Mouse (Mus musculus): ENCODE data around the gene Gm42372. TPM values are rescaled to one million over a fixed set of nuclear protein-coding genes. Genes with fewer than 3 reads are reported as not detected.
A peak's percentile ranks its signal among the peaks of the same experiment; 100 is the strongest.

Gene Gm42372
- total and polyA plus RNA-seq, 2 experiments from 2014 or later: 9.0 to 48.8 TPM

DNA sequence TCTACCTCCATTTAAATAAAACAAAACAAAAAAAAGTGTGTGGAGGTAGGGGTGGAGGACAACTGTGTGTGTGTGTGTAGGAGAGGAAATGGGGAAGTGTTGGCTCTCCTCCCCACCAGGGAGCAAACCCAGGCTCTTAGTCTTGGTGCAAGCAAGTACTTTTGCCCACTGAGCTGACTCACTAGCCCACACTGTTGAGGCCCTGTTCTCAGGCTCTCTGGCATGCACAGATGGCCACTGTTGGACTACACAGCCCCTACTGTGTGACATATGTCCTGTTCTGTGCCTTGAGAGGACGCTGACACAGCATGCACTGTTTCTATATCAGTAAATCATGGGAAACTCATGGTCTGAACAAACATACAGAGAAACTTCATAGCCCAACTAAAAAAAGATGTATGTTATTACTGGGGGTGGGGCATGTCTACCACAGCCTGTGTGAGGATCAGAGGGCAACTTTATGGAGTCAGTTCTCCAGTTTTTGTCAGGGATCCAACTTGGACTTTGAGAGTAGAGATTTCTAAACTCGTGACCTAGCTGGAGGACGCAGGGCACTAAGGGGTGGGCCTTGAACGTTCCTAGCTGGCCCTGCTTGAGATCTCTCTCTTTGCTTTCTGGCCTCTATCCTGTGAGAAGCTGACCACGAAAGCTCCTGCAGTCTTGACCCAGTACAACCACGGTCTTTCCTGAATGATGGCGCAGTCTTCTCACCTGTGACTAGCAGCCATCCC is 20.5 kb downstream of the Gm42372 start:
- H3K4me2 ChIP-seq (ENCODE audit: low read depth, low read length, poor library complexity, severe bottlenecking): no peak overlapping the region
- H3K4me3 ChIP-seq (ENCODE audit: low read depth, low read length): no peak overlapping the region
- peaks cover 42% of the 10 kb centered on the region for H3K36me3 ChIP-seq (ENCODE audit: insufficient read depth, low read length)
- DNase-seq (ENCODE audit: low spot score): peak; percentile 22
- no peak overlapping the region for H3K9ac ChIP-seq (replicated peaks; ENCODE audit: low read length, poor library complexity, severe bottlenecking)
- 79% methylated on average over 7 of the region's 7 CpGs for WGBS
- ATAC-seq (ENCODE audit: low FRiP score): no peak
- H3K27me3 ChIP-seq (ENCODE audit: insufficient read depth, low read length): no peaks in the 10 kb centered on the region
- H3K4me1 ChIP-seq (ENCODE audit: insufficient read depth, low read length): no peaks in the 10 kb centered on the region
- H3K9me3 ChIP-seq (ENCODE audit: low read length): no peaks in the 10 kb centered on the region
- no peak for TF ChIP-seq CTCF (IDR thresholded peaks at IDR 0.05)
- H3K27ac ChIP-seq (ENCODE audit: low read depth, low read length): no peak overlapping the region

DNA sequence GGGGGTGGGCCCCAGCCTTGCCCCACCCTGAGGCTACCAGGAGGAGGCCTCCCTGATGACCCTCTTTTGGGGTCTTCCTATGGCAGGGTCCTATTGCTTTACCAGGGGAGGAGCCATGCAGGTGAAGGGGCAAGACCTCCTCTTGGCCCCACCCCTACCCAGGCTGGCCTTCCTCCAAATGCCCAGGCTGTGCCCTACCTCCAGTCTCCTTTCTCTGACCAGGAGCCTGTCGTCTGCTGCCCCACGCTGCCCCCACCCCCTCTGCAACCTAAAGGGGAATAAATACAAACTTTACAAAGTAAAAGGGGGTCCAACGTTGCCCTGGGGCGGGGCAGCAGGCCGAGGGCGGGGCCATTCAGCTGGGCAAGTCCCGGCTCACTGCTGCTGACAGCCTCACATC is 21.8 kb downstream of the Gm42372 start:
- no peak overlapping the region for H3K27ac ChIP-seq (ENCODE audit: low read depth, low read length)
- no peak overlapping the region for H3K4me2 ChIP-seq (ENCODE audit: low read depth, low read length, poor library complexity, severe bottlenecking)
- 91% methylated on average over 7 of the region's 7 CpGs for WGBS
- H3K27me3 ChIP-seq (ENCODE audit: insufficient read depth, low read length): no peaks in the 10 kb centered on the region
- TF ChIP-seq CTCF (IDR thresholded peaks at IDR 0.05): no peak
- H3K36me3 ChIP-seq (ENCODE audit: insufficient read depth, low read length): peaks cover 52% of the 10 kb centered on the region
- ATAC-seq (ENCODE audit: low FRiP score): no peak
- no peaks in the 10 kb centered on the region for H3K9me3 ChIP-seq (ENCODE audit: low read length)
- H3K4me1 ChIP-seq (ENCODE audit: insufficient read depth, low read length): no peaks in the 10 kb centered on the region
- H3K9ac ChIP-seq (replicated peaks; ENCODE audit: low read length, poor library complexity, severe bottlenecking): no peak overlapping the region
- no peak overlapping the region for H3K4me3 ChIP-seq (ENCODE audit: low read depth, low read length)
- no peak for DNase-seq (ENCODE audit: low spot score)

DNA sequence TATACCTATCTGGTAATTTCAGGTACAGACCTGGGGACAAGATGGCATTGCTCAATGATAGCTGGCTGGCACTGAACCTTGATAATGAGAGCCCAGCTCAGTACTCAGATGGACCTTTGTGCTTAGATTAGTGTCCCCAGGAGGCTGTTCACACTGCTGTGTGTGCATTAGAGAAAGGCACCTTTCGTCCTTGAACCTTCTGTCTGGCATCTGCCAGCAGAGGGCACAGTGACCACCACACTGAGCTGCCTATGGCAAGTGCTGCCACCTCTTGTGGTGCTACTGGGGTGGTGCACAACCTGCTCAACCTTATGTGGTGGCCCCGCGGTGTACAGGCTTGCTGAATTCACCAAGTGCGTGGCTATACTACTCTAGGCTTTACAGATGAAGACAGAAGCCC is 24.4 kb downstream of the Gm42372 start:
- H3K4me2 ChIP-seq (ENCODE audit: low read depth, low read length, poor library complexity, severe bottlenecking): no peak overlapping the region
- WGBS: 87% methylated on average over 4 of the region's 4 CpGs
- DNase-seq (ENCODE audit: low spot score): peak; percentile 66
- TF ChIP-seq CTCF (IDR thresholded peaks at IDR 0.05): peak; percentile 82
- H3K27ac ChIP-seq (ENCODE audit: low read depth, low read length): no peak overlapping the region
- no peaks in the 10 kb centered on the region for H3K4me1 ChIP-seq (ENCODE audit: insufficient read depth, low read length)
- no peak overlapping the region for H3K4me3 ChIP-seq (ENCODE audit: low read depth, low read length)
- peaks cover 68% of the 10 kb centered on the region for H3K36me3 ChIP-seq (ENCODE audit: insufficient read depth, low read length)
- ATAC-seq (ENCODE audit: low FRiP score): peak; percentile 36; the same call in 1 of the 2 replicates
- no peaks in the 10 kb centered on the region for H3K9me3 ChIP-seq (ENCODE audit: low read length)
- no peak overlapping the region for H3K9ac ChIP-seq (replicated peaks; ENCODE audit: low read length, poor library complexity, severe bottlenecking)
- no peaks in the 10 kb centered on the region for H3K27me3 ChIP-seq (ENCODE audit: insufficient read depth, low read length)

GRCm38 (mm10) chr7:17009326-17010009 is 26.6 kb downstream of the Gm42372 start:
- DNase-seq (ENCODE audit: low spot score): no peak
- H3K4me2 ChIP-seq (ENCODE audit: low read depth, low read length, poor library complexity, severe bottlenecking): no peak overlapping the region
- H3K4me1 ChIP-seq (ENCODE audit: insufficient read depth, low read length): no peaks in the 10 kb centered on the region
- H3K27ac ChIP-seq (ENCODE audit: low read depth, low read length): no peak overlapping the region
- no peaks in the 10 kb centered on the region for H3K27me3 ChIP-seq (ENCODE audit: insufficient read depth, low read length)
- H3K4me3 ChIP-seq (ENCODE audit: low read depth, low read length): no peak overlapping the region
- no peak overlapping the region for H3K9ac ChIP-seq (replicated peaks; ENCODE audit: low read length, poor library complexity, severe bottlenecking)
- peaks cover 85% of the 10 kb centered on the region for H3K36me3 ChIP-seq (ENCODE audit: insufficient read depth, low read length)
- no peaks in the 10 kb centered on the region for H3K9me3 ChIP-seq (ENCODE audit: low read length)
- no peak for ATAC-seq (ENCODE audit: low FRiP score)
- TF ChIP-seq CTCF (IDR thresholded peaks at IDR 0.05): no peak
- 94% methylated on average over 16 of the region's 16 CpGs for WGBS

- WGBS: 89% methylated on average over 5 of the region's 5 CpGs
- no peak for DNase-seq (ENCODE audit: low spot score)
- Histone ChIP-seq H3K9ac (replicated peaks; ENCODE audit: low read length, poor library complexity, severe bottlenecking) (no peak overlapping the region), H3K27me3 (ENCODE audit: insufficient read depth, low read length) (no peaks in the 10 kb centered on the region), H3K27ac (ENCODE audit: low read depth, low read length) (no peak overlapping the region), H3K4me3 (ENCODE audit: low read depth, low read length) (no peak overlapping the region), H3K4me1 (ENCODE audit: insufficient read depth, low read length) (no peaks in the 10 kb centered on the region), H3K9me3 (ENCODE audit: low read length) (no peaks in the 10 kb centered on the region), H3K36me3 (ENCODE audit: insufficient read depth, low read length) (peaks cover 83% of the 10 kb centered on the region), H3K4me2 (ENCODE audit: low read depth, low read length, poor library complexity, severe bottlenecking) (no peak overlapping the region)
- no peak for TF ChIP-seq CTCF (IDR thresholded peaks at IDR 0.05)
- ATAC-seq (ENCODE audit: low FRiP score): no peak
Observed at GRCm38 (mm10) chr7:17010010-17010347, 27.1 kb downstream of the Gm42372 start.

- WGBS: 94% methylated on average over 7 of the region's 7 CpGs
- Histone ChIP-seq H3K9me3 (ENCODE audit: low read length) (no peaks in the 10 kb centered on the region), H3K27me3 (ENCODE audit: insufficient read depth, low read length) (no peaks in the 10 kb centered on the region), H3K36me3 (ENCODE audit: insufficient read depth, low read length) (peaks cover 74% of the 10 kb centered on the region), H3K4me1 (ENCODE audit: insufficient read depth, low read length) (no peaks in the 10 kb centered on the region), H3K9ac (replicated peaks; ENCODE audit: low read length, poor library complexity, severe bottlenecking) (no peak overlapping the region), H3K4me2 (ENCODE audit: low read depth, low read length, poor library complexity, severe bottlenecking) (no peak overlapping the region), H3K4me3 (ENCODE audit: low read depth, low read length) (no peak overlapping the region), H3K27ac (ENCODE audit: low read depth, low read length) (no peak overlapping the region)
- DNase-seq (ENCODE audit: low spot score) (no peak), ATAC-seq (ENCODE audit: low FRiP score) (no peak)
- no peak for TF ChIP-seq CTCF (IDR thresholded peaks at IDR 0.05)
Observed at GRCm38 (mm10) chr7:17011909-17012590, 29.2 kb downstream of the Gm42372 start.

Measured in midbrain, postnatal 0 days (tissue).